Mouse (Mus musculus) spleen, postnatal 14 days (tissue): ENCODE results near the gene 4930555G01Rik.
"Not testable (repeated sequence)": the region's sequence is repeated elsewhere in the genome, so short reads cannot be mapped to it uniquely, and the experiment has no call there.

Experiments used
- DNase-seq, 2 experiments: peaks; one replicate each; pipeline ENCODE4 v3.0.0; 2021 to 2022; ENCODE audit warnings: low spot score in 2 of 2

4930555G01Rik gene

GRCm38 (mm10) chr14:5050329-5050728, at the start of gene 4930555G01Rik:
Gene 4930555G01Rik, plus strand, starts transcription at chr14:5050629.
- not testable (repeated sequence) for DNase-seq

GRCm38 (mm10) chr14:5015591-5015990, 34.8 kb upstream of the 4930555G01Rik start, which contains the start of gene Gm3298:
Gene Gm3298, plus strand, starts transcription at chr14:5015891.
- DNase-seq = not testable (repeated sequence)

DNA sequence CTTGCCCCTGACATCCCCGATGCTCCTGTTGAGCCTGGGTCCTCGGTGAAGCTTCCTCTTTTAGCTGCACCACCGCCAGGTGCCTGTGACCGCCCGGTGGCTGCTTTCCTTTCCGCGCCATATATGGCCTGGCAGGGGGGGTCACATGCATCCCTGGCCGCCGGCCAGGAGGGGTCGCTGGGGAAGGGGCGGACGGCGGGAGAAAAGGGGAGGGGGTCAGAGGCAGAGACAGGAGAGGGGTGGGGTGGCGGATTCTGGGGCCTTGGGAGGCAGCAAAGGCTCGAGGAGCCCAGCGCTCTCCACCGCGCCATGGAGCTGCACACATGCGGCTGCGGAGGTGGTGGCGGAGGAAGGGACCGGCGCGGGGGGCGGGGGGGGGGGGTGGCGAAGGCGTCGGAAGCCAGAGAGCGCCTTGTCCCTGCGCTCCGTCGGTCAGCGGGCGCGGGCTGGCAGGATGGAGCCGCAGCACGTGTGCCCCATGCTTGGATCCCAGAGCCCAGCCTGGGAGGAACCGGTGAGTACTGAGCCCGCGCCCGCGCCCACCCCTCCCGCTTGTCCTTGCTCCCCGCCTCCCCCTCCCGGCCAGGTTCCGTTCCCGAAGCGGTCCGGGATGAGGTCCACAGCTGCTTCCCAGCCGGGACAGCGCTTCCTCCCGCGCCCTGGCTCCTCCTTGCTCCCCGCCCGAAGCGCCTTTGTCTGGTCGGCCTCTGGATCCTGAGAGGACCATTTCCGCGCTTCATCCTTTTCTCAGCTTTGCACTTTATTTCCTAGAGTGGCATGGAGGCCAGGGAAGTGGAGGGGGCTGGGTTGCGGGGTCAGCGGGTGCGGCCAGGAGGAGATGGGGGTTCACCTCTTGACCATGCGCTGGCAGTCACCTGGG, 20.4 kb downstream of the 4930555G01Rik start, which contains the start of gene Gm8281:
Gene Gm8281 (plus strand): TSS at position 430 of the 880 bp plus-strand sequence.
- DNase-seq = not testable (repeated sequence)
